Mouse (Mus musculus) bone marrow macrophage, adult 2 months (primary cell): ENCODE measurements around the gene Ube2c. TPM values are rescaled to one million over a fixed set of nuclear protein-coding genes. Genes with fewer than 3 reads are reported as not detected.

ENCODE experiments used
- H3K27ac ChIP-seq: 2 replicates; pipeline ENCODE4 v1.5.1; 2012; ENCODE audit warnings: low read depth, low read length; ENCODE audit not compliant: insufficient read depth
- H3K4me1 ChIP-seq: 2 replicates; pipeline ENCODE4 v1.6.1; 2012; ENCODE audit warnings: low read length; ENCODE audit not compliant: control insufficient read depth, insufficient read depth
- H3K4me3 ChIP-seq: 2 replicates; pipeline ENCODE4 v1.5.1; 2012; ENCODE audit warnings: mild to moderate bottlenecking, low read length, moderate library complexity; ENCODE audit not compliant: insufficient read depth
- CTCF ChIP-seq: IDR thresholded peaks from 2 replicates; pipeline ENCODE4 v1.5.1; 2012; ENCODE audit warnings: low read depth, mild to moderate bottlenecking, low read length, moderate library complexity
- POLR2A ChIP-seq: IDR thresholded peaks from 2 replicates; pipeline ENCODE4 v1.6.1; 2012; ENCODE audit warnings: mild to moderate bottlenecking, low read depth, low read length, borderline replicate concordance
- polyA plus RNA-seq: library from polyadenylated mRNA; stranded (reverse); fragments of >200 nt; gene quantifications from 2 replicates; pipeline ENCODE4 v1.2.4, GENCODE M21; 2012; ENCODE audit not compliant: missing spikeins, insufficient read depth, insufficient read length

Ube2c gene
- polyA plus RNA-seq, 1 experiment = 93.9 TPM

- no peak overlapping the region for H3K27ac ChIP-seq
- TF ChIP-seq CTCF (no peak), POLR2A (no peak)
- H3K4me3 ChIP-seq = no peak overlapping the region
- peaks cover 27% of the 10 kb centered on the region for H3K4me1 ChIP-seq
Observed at GRCm38 (mm10) chr2:164761502-164761901, 8.2 kb upstream of the Ube2c start.

- Histone ChIP-seq H3K4me3 (no peak overlapping the region), H3K4me1 (peaks cover 27% of the 10 kb centered on the region), H3K27ac (no peak overlapping the region)
- TF ChIP-seq CTCF (no peak), POLR2A (no peak)
Observed at GRCm38 (mm10) chr2:164761971-164762370, 7.7 kb upstream of the Ube2c start.

DNA sequence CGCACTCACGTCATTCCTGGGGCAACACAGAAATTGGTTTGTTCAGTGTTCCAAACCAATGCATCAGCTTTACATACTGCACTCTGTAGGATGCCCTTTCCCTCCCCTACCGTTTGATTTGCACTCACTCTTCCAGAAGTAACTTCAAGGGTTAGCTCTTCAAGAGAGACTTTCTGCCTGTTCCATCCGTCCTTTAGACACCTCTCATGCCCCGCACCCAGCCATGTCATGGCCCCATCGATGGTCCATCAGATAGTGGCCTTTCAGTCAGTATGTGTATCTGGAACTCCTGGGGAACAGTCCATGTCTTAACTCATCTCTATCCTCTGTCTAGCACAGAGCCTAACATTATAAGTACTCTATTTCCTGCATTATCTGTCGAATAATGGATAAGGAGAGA is 7.1 kb upstream of the Ube2c start:
- Histone ChIP-seq H3K27ac (no peak overlapping the region), H3K4me1 (peaks cover 27% of the 10 kb centered on the region), H3K4me3 (no peak overlapping the region)
- TF ChIP-seq POLR2A (no peak), CTCF (no peak)

GRCm38 (mm10) chr2:164765841-164766240 is 3.9 kb upstream of the Ube2c start:
- TF ChIP-seq CTCF (no peak), POLR2A (no peak)
- Histone ChIP-seq H3K4me1 (peaks cover 18% of the 10 kb centered on the region), H3K4me3 (no peak overlapping the region), H3K27ac (no peak overlapping the region)

DNA sequence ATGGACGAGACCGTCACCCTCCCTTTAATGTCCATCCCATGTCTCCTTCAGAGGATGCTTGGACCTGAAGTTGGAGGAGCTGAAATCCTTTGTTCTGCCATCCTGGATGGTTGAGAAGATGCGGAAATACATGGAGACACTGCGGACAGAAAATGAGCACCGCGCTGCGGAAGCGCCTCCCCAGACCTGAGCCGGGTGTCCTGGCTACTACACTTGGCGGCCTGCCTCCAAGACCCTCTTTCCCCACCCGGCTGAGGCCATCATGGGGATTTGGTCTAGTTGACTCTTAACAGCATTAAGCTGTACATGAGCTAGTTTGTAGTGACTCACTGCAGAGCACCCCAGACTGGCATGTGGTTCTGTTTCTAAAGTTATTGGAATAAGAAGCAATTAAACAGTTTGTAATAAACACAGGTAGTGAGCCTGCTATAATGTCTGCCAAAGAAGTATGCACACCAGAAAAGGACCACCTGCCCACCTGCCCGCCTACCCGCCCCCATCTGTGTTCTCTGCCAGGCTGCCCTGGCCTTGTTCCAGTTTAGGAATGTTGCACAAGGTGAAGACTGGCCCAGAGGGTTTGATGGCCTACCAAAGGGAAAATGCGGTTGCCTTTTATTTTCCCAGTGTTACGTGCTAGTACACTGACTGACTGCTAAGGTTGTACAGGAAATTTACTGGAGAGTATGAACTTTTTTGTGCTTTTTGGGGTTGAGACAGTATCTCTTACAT is 1.7 kb upstream of the Ube2c start:
- Histone ChIP-seq H3K27ac (no peak overlapping the region), H3K4me1 (peaks cover 21% of the 10 kb centered on the region), H3K4me3 (no peak overlapping the region)
- TF ChIP-seq POLR2A (no peak), CTCF (no peak)

GRCm38 (mm10) chr2:164770279-164770678 is 581 bp downstream of the Ube2c start:
- peak overlapping the region; percentile 18 for H3K27ac ChIP-seq
- no peak for TF ChIP-seq POLR2A
- TF ChIP-seq CTCF = no peak
- H3K4me1 ChIP-seq = peaks cover 11% of the 10 kb centered on the region
- peak overlapping the region; percentile 78 for H3K4me3 ChIP-seq

DNA sequence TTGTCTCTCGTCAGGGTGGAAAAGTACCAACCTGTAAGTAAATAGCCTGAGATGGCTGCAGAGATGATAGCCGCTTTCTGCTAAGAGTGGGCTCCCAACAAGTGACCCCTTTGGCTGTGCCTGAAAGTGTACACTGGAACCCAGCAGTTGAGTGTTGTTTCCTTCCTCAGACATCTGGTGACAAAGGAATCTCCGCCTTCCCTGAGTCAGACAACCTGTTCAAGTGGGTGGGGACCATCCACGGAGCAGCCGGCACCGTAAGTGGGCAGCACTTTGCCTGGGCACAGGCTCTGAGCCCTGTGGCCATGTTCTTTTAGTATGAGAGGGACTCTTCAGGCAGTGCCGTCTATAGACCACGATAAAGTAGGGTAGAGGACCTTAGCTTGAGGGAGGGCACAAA is 1.4 kb downstream of the Ube2c start:
- no peak for TF ChIP-seq CTCF
- TF ChIP-seq POLR2A = no peak
- Histone ChIP-seq H3K4me3 (peak overlapping the region; percentile 78), H3K27ac (no peak overlapping the region)

DNA sequence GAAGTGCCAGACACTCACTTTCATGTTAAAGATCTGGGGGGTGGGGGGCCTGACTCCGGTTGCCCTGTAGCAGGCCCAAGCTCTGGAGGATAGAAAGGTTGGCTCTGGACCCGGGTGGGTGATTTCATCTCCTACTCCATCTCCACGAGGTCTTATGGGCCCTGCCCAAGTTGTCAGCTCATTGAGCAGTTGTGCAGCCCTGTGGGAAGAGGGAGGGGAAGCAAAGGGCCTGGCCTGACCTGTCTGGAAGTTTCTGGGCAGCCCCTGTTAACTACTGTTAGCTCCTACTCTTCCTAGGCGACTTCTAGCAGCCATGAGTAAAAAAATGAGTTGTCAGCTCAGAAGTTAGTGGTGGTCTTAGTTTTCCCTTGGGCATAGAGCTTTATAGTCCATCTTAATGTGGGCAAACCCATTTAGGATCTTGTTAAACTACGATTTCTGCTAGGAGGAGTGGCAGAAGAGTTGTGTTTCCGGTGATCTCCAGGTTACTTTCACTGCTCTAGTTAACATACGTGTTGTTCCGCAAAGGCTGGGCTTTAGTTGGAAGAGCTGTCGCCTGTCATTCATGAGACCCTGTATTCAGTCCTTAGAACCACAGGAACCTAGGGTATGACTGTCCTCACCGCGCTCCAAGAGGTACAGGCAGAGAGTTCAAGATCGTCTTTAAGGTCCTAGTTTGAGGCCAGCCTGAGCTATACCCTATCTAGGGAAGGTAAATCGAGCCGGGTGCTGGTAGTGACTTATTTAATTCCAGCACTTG is 3.7 kb downstream of the Ube2c start:
- Histone ChIP-seq H3K4me3 (no peak overlapping the region), H3K4me1 (peaks cover 11% of the 10 kb centered on the region), H3K27ac (no peak overlapping the region)
- TF ChIP-seq POLR2A = no peak
- no peak for TF ChIP-seq CTCF

More for the DNA sequence above, 1.4 kb downstream of the Ube2c start:
- peaks cover 11% of the 10 kb centered on the region for H3K4me1 ChIP-seq

DNA sequence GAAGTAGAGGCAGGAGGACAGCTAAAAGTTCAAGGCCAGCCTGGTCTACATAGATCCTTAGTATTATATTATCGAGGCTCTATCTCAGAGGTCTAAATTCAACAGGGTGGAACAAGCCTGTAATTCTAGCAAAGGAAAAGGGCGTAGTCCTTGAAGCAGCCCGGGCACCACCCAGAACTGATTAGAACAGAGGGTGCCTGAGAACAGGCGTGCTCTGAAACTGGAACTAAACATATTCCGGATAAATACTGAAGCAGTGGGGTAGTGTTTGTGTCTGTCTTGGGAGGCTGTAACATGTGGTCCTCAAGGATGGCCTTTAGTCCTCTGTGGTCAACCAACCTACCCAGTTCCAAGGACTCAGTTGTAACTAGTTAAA is 4.3 kb downstream of the Ube2c start:
- Histone ChIP-seq H3K4me3 (no peak overlapping the region), H3K27ac (no peak overlapping the region), H3K4me1 (peaks cover 11% of the 10 kb centered on the region)
- TF ChIP-seq POLR2A (no peak), CTCF (no peak)

GRCm38 (mm10) chr2:164776130-164776529 is 6.4 kb downstream of the Ube2c start:
- Histone ChIP-seq H3K4me3 (no peak overlapping the region), H3K27ac (no peak overlapping the region), H3K4me1 (peaks cover 3% of the 10 kb centered on the region; the same call in 1 of the 2 replicates)
- TF ChIP-seq POLR2A (no peak), CTCF (no peak)
